In the genomic region with DNA sequence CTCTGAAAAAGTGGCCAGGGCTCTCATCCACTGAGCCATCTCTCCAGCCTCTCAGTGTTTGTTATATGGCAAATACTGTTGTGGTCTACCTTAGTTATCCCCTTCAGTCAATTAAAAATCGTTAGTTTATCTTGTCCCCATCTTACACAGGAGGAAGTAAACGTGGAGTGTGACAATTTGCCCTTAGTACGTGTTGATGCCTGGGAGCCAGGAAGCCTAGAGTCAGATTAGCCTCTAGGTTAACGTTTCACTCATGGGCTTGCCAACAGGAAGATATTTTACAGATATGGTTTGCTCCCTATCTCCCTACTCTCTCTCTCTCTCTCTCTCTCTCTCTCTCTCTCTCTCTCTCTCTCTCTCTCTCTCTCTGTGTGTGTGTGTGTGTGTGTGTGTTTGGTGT, we compare ENCODE assay signal across 27 mouse cellular contexts. TPM values are rescaled to one million over a fixed set of nuclear protein-coding genes. Genes with fewer than 3 reads are reported as not detected.
DNase-seq lines count a peak whose midpoint lies in the region; ATAC-seq and TF ChIP-seq lines count a peak whose summit lies in the region.
"Had no signal": no experiment of that assay in that cellular context is flagged by ENCODE, and none has a peak within 500 bp of the region (broad histone marks: within the 10 kb centered on the region; RNA-seq: fewer than 3 reads in every experiment).

No protein-coding gene starts in this region.

- H3K27ac ChIP-seq in left cerebral cortex, adult 2 months, result peak overlapping the region; percentile 75
- H3K27ac ChIP-seq: embryonic facial prominence, embryonic 10.5 days; embryonic facial prominence, embryonic 13.5 days; forebrain, embryonic 12.5 days; forebrain, embryonic 15.5 days; heart, embryonic 15.5 days; hindbrain, embryonic 10.5 days; hindbrain, embryonic 13.5 days; hindbrain, postnatal 0 days had no signal

- no peak overlapping the region for H3K4me3 ChIP-seq in left cerebral cortex, adult 2 months
- H3K4me3 ChIP-seq: embryonic facial prominence, embryonic 10.5 days; embryonic facial prominence, embryonic 13.5 days; erythroblast, embryonic 14.5 days; forebrain, embryonic 12.5 days; forebrain, embryonic 15.5 days; heart, embryonic 12.5 days; heart, embryonic 15.5 days; hindbrain, embryonic 10.5 days; hindbrain, embryonic 13.5 days had no signal

- intact Hi-C loops in left cerebral cortex, adult 2 months (cut with DNase I), result no loop called here
- intact Hi-C loops in left cerebral cortex, postnatal 4 days (cut with DNase I), result no loop called here

- DNase-seq in left cerebral cortex, adult 2 months (ENCODE audit: extremely low spot score in 1 of 2, low spot score in 2 of 2), result no peak
- DNase-seq in left cerebral cortex, postnatal 4 days, result no peak
- no peak for DNase-seq in testis, postnatal 10 days (ENCODE audit: low spot score)
- no peak for DNase-seq in embryo, embryonic 9.5 days (ENCODE audit: extremely low spot score)
- DNase-seq: adrenal gland, postnatal 10 days; adrenal gland, postnatal 36 days; cerebellum, adult 18-20 months; cerebellum, adult 9-10 months; cerebellum, postnatal 25 days; gastrocnemius, postnatal 25 days; heart, adult 18-20 months; heart, postnatal 10 days; heart, postnatal 36 days had no signal

- peak; percentile 39; the same call in 1 of the 2 replicates for ATAC-seq in common myeloid progenitor, adult 5-6 weeks (replicated peaks; ENCODE audit: low read depth, poor library complexity, severe bottlenecking)
- ATAC-seq in megakaryocyte progenitor cell, adult 5-6 weeks (replicated peaks; ENCODE audit: poor library complexity), result 0 out of 2 replicates have a peak, but pooled peaks have one; percentile 35
- ATAC-seq: forebrain, embryonic 15.5 days; hindbrain, postnatal 0 days; inflammation-experienced regulatory T-cells, adult 6 months; Patski had no signal

- no peak for TF ChIP-seq CTCF in left cerebral cortex, adult 2 months (IDR thresholded peaks at IDR 0.05)

RNA-seq across cellular contexts. Expression of a gene that starts 33.9 kb away (rescaled TPM):
- total RNA-seq in left cerebral cortex, adult 2 months (2021), result 100 to 1,000 TPM; 222 to 227 TPM
- total RNA-seq in left cerebral cortex, postnatal 4 days (2021), result 100 to 1,000 TPM; 189 to 209 TPM
- total RNA-seq in common myeloid progenitor, adult 5-6 weeks (2017), result 16.2 and 18.1 TPM in 2 replicates
- total RNA-seq in megakaryocyte progenitor cell, adult 5-6 weeks (2015), result 19.0 and 20.5 TPM in 2 replicates
- 16.0 and 17.7 TPM in 2 replicates for total RNA-seq in megakaryocyte progenitor cell, adult 5-6 weeks (2017)
